Mouse (Mus musculus) heart, embryonic 14.5 days (tissue): Measurements from ENCODE around the gene Zfp988. TPM values are rescaled to one million over a fixed set of nuclear protein-coding genes. Genes with fewer than 3 reads are reported as not detected.
"Not testable (repeated sequence)": the region's sequence is repeated elsewhere in the genome, so short reads cannot be mapped to it uniquely, and the experiment has no call there.

Experiments used
- ATAC-seq: fragments of 200-750 bp; cut with Nextera tagmentation; 2 replicates; pipeline ENCODE4 v1.8.0; 2017; ENCODE audit warnings: low read depth, moderate TSS enrichment; ENCODE audit not compliant: insufficient number of reproducible peaks, insufficient read depth, low FRiP score
- H3K27ac ChIP-seq, 2 experiments: fragments of 200-500 bp in 1 of 2; fragments of 300-500 bp in 1 of 2; sonication (generic) in 1 of 2; replicated peaks in 1 of 2; 2 replicates each; pipeline ENCODE4 v1.5.1; 2012 to 2014; ENCODE audit warnings: low read depth in 2 of 2, low read length in 2 of 2, control low read depth in 1 of 2, mild to moderate bottlenecking in 1 of 2, mixed read lengths in 1 of 2; ENCODE audit not compliant: control insufficient read depth in 1 of 2, insufficient read depth in 1 of 2
- H3K27me3 ChIP-seq: fragments of 300-500 bp; sonication (generic); 2 replicates; pipeline ENCODE4 v1.6.1; 2014; ENCODE audit warnings: mild to moderate bottlenecking, low read length, control low read depth; ENCODE audit not compliant: control insufficient read depth, insufficient read depth
- H3K36me3 ChIP-seq: fragments of 300-500 bp; sonication (generic); 2 replicates; pipeline ENCODE4 v1.6.1; 2014; ENCODE audit warnings: mild to moderate bottlenecking, control low read depth, low read length, mixed read lengths; ENCODE audit not compliant: control insufficient read depth, insufficient read depth
- H3K4me1 ChIP-seq, 2 experiments: fragments of 200-500 bp in 1 of 2; fragments of 300-500 bp in 1 of 2; sonication (generic) in 1 of 2; 2 replicates each; pipeline ENCODE4 v1.6.1; 2012 to 2014; ENCODE audit warnings: low read length in 2 of 2, control low read depth in 1 of 2, mixed read lengths in 1 of 2; ENCODE audit not compliant: control insufficient read depth in 2 of 2, insufficient read depth in 2 of 2
- H3K4me2 ChIP-seq: fragments of 300-500 bp; sonication (generic); 2 replicates; pipeline ENCODE4 v1.6.1; 2014; ENCODE audit warnings: mild to moderate bottlenecking, low read length
- H3K4me3 ChIP-seq, 2 experiments: fragments of 200-500 bp in 1 of 2; fragments of 300-500 bp in 1 of 2; sonication (generic) in 1 of 2; 2 replicates each; pipeline ENCODE4 v1.5.1; 2012 to 2014; ENCODE audit warnings: low read length in 2 of 2, mild to moderate bottlenecking in 2 of 2, control low read depth in 1 of 2, low read depth in 1 of 2, moderate library complexity in 1 of 2; ENCODE audit not compliant: control insufficient read depth in 1 of 2, insufficient read depth in 1 of 2
- H3K9ac ChIP-seq: fragments of 300-500 bp; sonication (generic); 2 replicates; pipeline ENCODE4 v1.6.1; 2014; ENCODE audit warnings: mild to moderate bottlenecking, low read length
- H3K9me3 ChIP-seq: fragments of 300-500 bp; sonication (generic); 2 replicates; pipeline ENCODE4 v1.6.1; 2016; ENCODE audit warnings: low read length, control low read depth; ENCODE audit not compliant: control insufficient read depth
- whole genome bisulfite sequencing: fragments of 180-500 bp; shearing (Covaris S2); extraction: QIAGEN DNeasy Blood & Tissue Kit; methylation state at CpG from one replicate; pipeline ENCODE4 v1.1.7; 2014; 5-methylcytosine and 5-hydroxymethylcytosine counted together
- polyA plus RNA-seq: library from polyadenylated mRNA; unstranded; fragments of >200 nt; fragmentation: Nextera tagmentation; extraction: Ambion mirVana; gene quantifications from 2 replicates; pipeline ENCODE4 v1.2.1, GENCODE M21; 2014

Gene Zfp988
- polyA plus RNA-seq, 1 experiment from 2014 or later: not detected

GRCm38 (mm10) chr4:147338032-147338610 lies 32.6 kb downstream of the Zfp988 start:
- Histone ChIP-seq H3K9me3 (peaks cover 63% of the 10 kb centered on the region), H3K36me3 (no peaks in the 10 kb centered on the region), H3K27ac (no peak overlapping the region), H3K9ac (no peak overlapping the region), H3K4me1 (no peaks in the 10 kb centered on the region), H3K4me2 (no peak overlapping the region), H3K27me3 (no peaks in the 10 kb centered on the region), H3K4me3 (no peak overlapping the region)
- peak; percentile 58 for ATAC-seq
- WGBS: 60% methylated on average over 5 of the region's 5 CpGs

GRCm38 (mm10) chr4:147338706-147339105 lies 33.2 kb downstream of the Zfp988 start:
- H3K9ac ChIP-seq, H3K4me2 ChIP-seq, H3K27ac ChIP-seq, ATAC-seq, H3K4me3 ChIP-seq, H3K4me1 ChIP-seq, H3K36me3 ChIP-seq, H3K27me3 ChIP-seq: not testable (repeated sequence)
- WGBS: 75% methylated on average over 3 of the region's 3 CpGs
- H3K9me3 ChIP-seq: peaks cover 68% of the 10 kb centered on the region

GRCm38 (mm10) chr4:147339601-147340219 lies 34.2 kb downstream of the Zfp988 start:
- not testable (repeated sequence) for H3K9ac ChIP-seq, ATAC-seq, H3K4me1 ChIP-seq, H3K36me3 ChIP-seq, H3K4me2 ChIP-seq, H3K27me3 ChIP-seq, H3K27ac ChIP-seq, H3K4me3 ChIP-seq
- peaks cover 64% of the 10 kb centered on the region for H3K9me3 ChIP-seq
- 65% methylated on average over 7 of the region's 7 CpGs for WGBS

- not testable (repeated sequence) for H3K27ac ChIP-seq, H3K27me3 ChIP-seq, H3K4me3 ChIP-seq, H3K36me3 ChIP-seq, H3K4me2 ChIP-seq, H3K4me1 ChIP-seq, H3K9ac ChIP-seq, ATAC-seq
- 59% methylated on average over 3 of the region's 3 CpGs for WGBS
- peaks cover 60% of the 10 kb centered on the region for H3K9me3 ChIP-seq
Observed at GRCm38 (mm10) chr4:147340236-147340635, 34.8 kb downstream of the Zfp988 start.

GRCm38 (mm10) chr4:147340876-147341275 lies 35.4 kb downstream of the Zfp988 start:
- 80% methylated on average over 3 of the region's 3 CpGs for WGBS
- not testable (repeated sequence) for H3K4me1 ChIP-seq, H3K27me3 ChIP-seq, H3K4me3 ChIP-seq, ATAC-seq, H3K36me3 ChIP-seq, H3K27ac ChIP-seq, H3K4me2 ChIP-seq, H3K9ac ChIP-seq
- peaks cover 53% of the 10 kb centered on the region for H3K9me3 ChIP-seq

GRCm38 (mm10) chr4:147343042-147343908 lies 37.8 kb downstream of the Zfp988 start:
- H3K4me1 ChIP-seq, H3K36me3 ChIP-seq, H3K4me2 ChIP-seq, H3K9ac ChIP-seq, H3K4me3 ChIP-seq, H3K27ac ChIP-seq, H3K27me3 ChIP-seq: not testable (repeated sequence)
- WGBS: 69% methylated on average over 6 of the region's 6 CpGs
- ATAC-seq: peak; percentile 89
- H3K9me3 ChIP-seq: peaks cover 50% of the 10 kb centered on the region

- H3K4me2 ChIP-seq, ATAC-seq, H3K4me3 ChIP-seq, H3K27ac ChIP-seq, H3K27me3 ChIP-seq, H3K9ac ChIP-seq, H3K36me3 ChIP-seq, H3K4me1 ChIP-seq: not testable (repeated sequence)
- 71% methylated on average over 2 of the region's 2 CpGs for WGBS
- H3K9me3 ChIP-seq: peaks cover 53% of the 10 kb centered on the region
Observed at GRCm38 (mm10) chr4:147345061-147345554, 39.6 kb downstream of the Zfp988 start.
